Mouse (Mus musculus) MEL (cell line): ENCODE measurements around the gene Coq10a. TPM values are rescaled to one million over a fixed set of nuclear protein-coding genes. Genes with fewer than 3 reads are reported as not detected.
A peak's percentile ranks its signal among the peaks of the same experiment; 100 is the strongest.

Experiments
- DNase-seq: peaks from one replicate; pipeline ENCODE4 v3.0.0; 2011; ENCODE audit warnings: low read depth, low spot score
- H3K27ac ChIP-seq: 2 replicates; pipeline ENCODE4 v1.5.1; 2012; ENCODE audit warnings: low read depth, mild to moderate bottlenecking, control low read depth, low read length, moderate library complexity; ENCODE audit not compliant: control insufficient read depth
- H3K27me3 ChIP-seq, 2 experiments: fragments of 150-350 bp in 1 of 2; sonication (generic) in 1 of 2; 2 replicates each; pipeline ENCODE4 v1.6.1; 2012; ENCODE audit warnings: low read length in 2 of 2, mild to moderate bottlenecking in 2 of 2, improper control_type of control experiment in 1 of 2, moderate library complexity in 1 of 2; ENCODE audit not compliant: insufficient read depth in 2 of 2, control insufficient read depth in 1 of 2
- H3K36me3 ChIP-seq, 2 experiments: 2 replicates each; pipeline ENCODE4 v1.6.1; 2012 to 2014; ENCODE audit warnings: low read length in 2 of 2, improper control_type of control experiment in 1 of 2, inconsistent platforms in 1 of 2, mild to moderate bottlenecking in 1 of 2; ENCODE audit not compliant: insufficient read depth in 2 of 2, control insufficient read depth in 1 of 2
- H3K4me1 ChIP-seq, 2 experiments: fragments of 150-350 bp in 1 of 2; sonication (generic) in 1 of 2; 2 replicates each; pipeline ENCODE4 v1.6.1; 2012; ENCODE audit warnings: low read length in 2 of 2, improper control_type of control experiment in 1 of 2, mild to moderate bottlenecking in 1 of 2; ENCODE audit not compliant: insufficient read depth in 2 of 2, control insufficient read depth in 1 of 2
- H3K4me3 ChIP-seq, 2 experiments: fragments of 150-350 bp in 1 of 2; sonication (generic) in 1 of 2; 2 replicates each; pipeline ENCODE4 v1.5.1; 2012; ENCODE audit warnings: low read depth in 2 of 2, low read length in 2 of 2, mild to moderate bottlenecking in 2 of 2, moderate library complexity in 2 of 2, control low read depth in 1 of 2, improper control_type of control experiment in 1 of 2; ENCODE audit not compliant: control insufficient read depth in 1 of 2, insufficient read depth in 1 of 2
- H3K79me2 ChIP-seq: 2 replicates; pipeline ENCODE4 v1.6.1; 2012; ENCODE audit warnings: mild to moderate bottlenecking, low read length, moderate library complexity; ENCODE audit not compliant: control insufficient read depth, poor library complexity, insufficient read depth
- H3K9ac ChIP-seq: 2 replicates; pipeline ENCODE4 v1.6.1; 2012; ENCODE audit warnings: low read depth, mild to moderate bottlenecking, control low read depth, low read length, moderate library complexity; ENCODE audit not compliant: control insufficient read depth, poor library complexity, severe bottlenecking
- H3K9me3 ChIP-seq: fragments of 150-350 bp; sonication (generic); replicated peaks from 2 replicates; pipeline ENCODE4 v1.6.1; 2012; ENCODE audit warnings: mild to moderate bottlenecking, low read length, improper control_type of control experiment, moderate library complexity; ENCODE audit not compliant: insufficient read depth
- BHLHE40 ChIP-seq: IDR thresholded peaks from 2 replicates; pipeline ENCODE4 v1.6.1; 2012; ENCODE audit warnings: low read depth, mild to moderate bottlenecking, inconsistent platforms, low read length, improper control_type of control experiment, borderline replicate concordance
- CHD1 ChIP-seq: IDR thresholded peaks from 2 replicates; pipeline ENCODE4 v1.6.1; 2012; ENCODE audit warnings: low read depth, mild to moderate bottlenecking, inconsistent platforms, low read length, improper control_type of control experiment
- CHD2 ChIP-seq: IDR thresholded peaks from 2 replicates; pipeline ENCODE4 v1.6.1; 2011; ENCODE audit warnings: low read length, improper control_type of control experiment
- CTCF ChIP-seq, 3 experiments: IDR thresholded peaks in 2 of 3; conservative IDR thresholded peaks in 1 of 3; 2 replicates each; pipeline ENCODE4 v1.5.1; 2011 to 2012; ENCODE audit warnings: low read length in 3 of 3, low read depth in 2 of 3, mild to moderate bottlenecking in 2 of 3, improper control_type of control experiment in 1 of 3, inconsistent platforms in 1 of 3, mixed read lengths in 1 of 3, moderate library complexity in 1 of 3; ENCODE audit not compliant: control insufficient read depth in 1 of 3, insufficient read depth in 1 of 3, poor library complexity in 1 of 3, severe bottlenecking in 1 of 3
- E2F4 ChIP-seq: IDR thresholded peaks from 2 replicates; pipeline ENCODE4 v1.6.1; 2011; ENCODE audit warnings: low read depth, low read length, improper control_type of control experiment, borderline replicate concordance
- ELF1 ChIP-seq: IDR thresholded peaks from 2 replicates; pipeline ENCODE4 v1.6.1; 2014; ENCODE audit warnings: low read depth, mild to moderate bottlenecking, inconsistent platforms, low read length, improper control_type of control experiment, moderate library complexity
- EP300 ChIP-seq, 2 experiments: IDR thresholded peaks; 2 replicates each; pipeline ENCODE4 v1.6.1; 2011; ENCODE audit warnings: improper control_type of control experiment in 2 of 2, low read length in 2 of 2, low read depth in 1 of 2, mild to moderate bottlenecking in 1 of 2
- GATA1 ChIP-seq: IDR thresholded peaks from 2 replicates; pipeline ENCODE4 v1.6.1; 2011; ENCODE audit warnings: low read depth, low read length, improper control_type of control experiment
- KAT2A ChIP-seq: conservative IDR thresholded peaks from 2 replicates; pipeline ENCODE4 v1.6.1; 2012; ENCODE audit warnings: low read depth, low read length, improper control_type of control experiment, inconsistent platforms
- MAFK ChIP-seq: IDR thresholded peaks from 2 replicates; pipeline ENCODE4 v1.6.1; 2011; ENCODE audit warnings: low read depth, mild to moderate bottlenecking, low read length, improper control_type of control experiment, borderline replicate concordance
- MAZ ChIP-seq: IDR thresholded peaks from 2 replicates; pipeline ENCODE4 v1.6.1; 2012; ENCODE audit warnings: low read depth, mild to moderate bottlenecking, inconsistent platforms, low read length, improper control_type of control experiment
- MEF2A ChIP-seq: IDR thresholded peaks from 2 replicates; pipeline ENCODE4 v1.6.1; 2014; ENCODE audit warnings: low read depth, mild to moderate bottlenecking, inconsistent platforms, low read length, improper control_type of control experiment; ENCODE audit not compliant: poor library complexity, insufficient replicate concordance, severe bottlenecking; ENCODE audit errors: extremely low read depth
- MXI1 ChIP-seq: IDR thresholded peaks from 2 replicates; pipeline ENCODE4 v1.6.1; 2011; ENCODE audit warnings: mild to moderate bottlenecking, low read depth, low read length, improper control_type of control experiment
- MYC ChIP-seq: IDR thresholded peaks from 2 replicates; pipeline ENCODE4 v1.6.1; 2011; ENCODE audit warnings: low read depth, mild to moderate bottlenecking, low read length, improper control_type of control experiment, moderate library complexity
- NELFE ChIP-seq: IDR thresholded peaks from 2 replicates; pipeline ENCODE4 v1.6.1; 2011; ENCODE audit warnings: low read depth, low read length, improper control_type of control experiment
- NRF1 ChIP-seq: IDR thresholded peaks from 2 replicates; pipeline ENCODE4 v1.6.1; 2014; ENCODE audit warnings: low read depth, mild to moderate bottlenecking, inconsistent platforms, low read length, improper control_type of control experiment, moderate library complexity; ENCODE audit not compliant: poor library complexity, insufficient read depth, severe bottlenecking
- POLR2A ChIP-seq, 2 experiments: IDR thresholded peaks; 2 replicates each; pipeline ENCODE4 v1.6.1; 2011 to 2012; ENCODE audit warnings: low read length in 2 of 2, mild to moderate bottlenecking in 2 of 2, control low read depth in 1 of 2, improper control_type of control experiment in 1 of 2, low read depth in 1 of 2, moderate library complexity in 1 of 2; ENCODE audit not compliant: control insufficient read depth in 1 of 2, insufficient read depth in 1 of 2, poor library complexity in 1 of 2
- RAD21 ChIP-seq: IDR thresholded peaks from 2 replicates; pipeline ENCODE4 v1.6.1; 2011; ENCODE audit warnings: mild to moderate bottlenecking, low read depth, low read length, improper control_type of control experiment
- SIN3A ChIP-seq: IDR thresholded peaks from 2 replicates; pipeline ENCODE4 v1.6.1; 2012; ENCODE audit warnings: low read length, improper control_type of control experiment, inconsistent platforms
- TAL1 ChIP-seq: IDR thresholded peaks from 2 replicates; pipeline ENCODE4 v1.6.1; 2012; ENCODE audit warnings: mild to moderate bottlenecking, inconsistent platforms, low read length, moderate library complexity, mixed read lengths
- TBP ChIP-seq: IDR thresholded peaks from 2 replicates; pipeline ENCODE4 v1.8.0; 2011; ENCODE audit warnings: low read depth, low read length, improper control_type of control experiment
- TCF12 ChIP-seq: IDR thresholded peaks from 2 replicates; pipeline ENCODE4 v1.6.1; 2014; ENCODE audit warnings: low read depth, mild to moderate bottlenecking, inconsistent platforms, low read length, improper control_type of control experiment, moderate library complexity
- UBTF ChIP-seq: IDR thresholded peaks from 2 replicates; pipeline ENCODE4 v1.6.1; 2012; ENCODE audit warnings: low read depth, mild to moderate bottlenecking, inconsistent platforms, low read length, improper control_type of control experiment, moderate library complexity, borderline replicate concordance; ENCODE audit not compliant: insufficient read depth
- ZC3H11A ChIP-seq: IDR thresholded peaks from 2 replicates; pipeline ENCODE4 v1.6.1; 2012; ENCODE audit warnings: low read depth, mild to moderate bottlenecking, inconsistent platforms, low read length, improper control_type of control experiment
- ZKSCAN1 ChIP-seq: IDR thresholded peaks from 2 replicates; pipeline ENCODE4 v1.6.1; 2012; ENCODE audit warnings: low read depth, mild to moderate bottlenecking, inconsistent platforms, low read length, improper control_type of control experiment, moderate library complexity
- ZNF384 ChIP-seq: IDR thresholded peaks from 2 replicates; pipeline ENCODE4 v1.6.1; 2012; ENCODE audit warnings: low read depth, mild to moderate bottlenecking, inconsistent platforms, low read length, improper control_type of control experiment
- polyA plus RNA-seq, 2 experiments: library from polyadenylated mRNA; stranded (reverse) in 1 of 2; unstranded in 1 of 2; fragments of >175 nt in 1 of 2; fragments of >200 nt in 1 of 2; gene quantifications; 2 replicates each; pipeline versions ENCODE4 v1.2.1 to v1.2.4; 2012; ENCODE audit warnings: low replicate concordance in 2 of 2, low read depth in 1 of 2; ENCODE audit not compliant: insufficient read length in 2 of 2, insufficient read depth in 1 of 2, missing spikeins in 1 of 2
- total RNA-seq: library from RNA; depleted of rRNA; stranded (reverse); fragments of 300-350 nt; gene quantifications from 2 replicates; pipeline ENCODE4 v1.2.3, GENCODE M21; 2012

The Coq10a gene
- total and polyA plus RNA-seq, 3 experiments, result 7.7 to 14.1 TPM; not detected in 1

DNA sequence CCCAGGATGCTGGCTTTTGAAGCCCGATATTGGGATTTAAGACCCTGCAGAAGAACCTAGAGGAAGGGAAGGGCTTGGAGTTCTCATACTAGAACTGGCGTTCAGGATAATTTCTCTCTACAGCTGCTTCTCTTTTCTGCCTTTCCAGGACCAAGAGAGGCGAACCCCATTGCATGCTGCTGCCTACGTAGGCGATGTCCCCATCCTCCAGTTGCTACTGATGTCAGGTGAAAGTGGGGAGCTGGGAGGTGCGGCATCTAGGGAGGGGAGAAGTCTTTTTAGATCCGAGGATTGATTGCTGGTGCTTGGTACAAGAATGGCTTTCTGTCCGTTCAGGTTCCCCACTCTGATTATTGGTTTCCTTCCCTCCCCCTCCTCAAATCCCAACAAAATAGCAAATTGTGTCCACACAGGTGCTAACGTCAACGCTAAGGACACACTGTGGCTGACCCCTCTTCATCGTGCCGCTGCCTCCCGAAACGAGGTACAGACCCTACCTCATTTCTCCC lies 9.2 kb upstream of the Coq10a start:
- Histone ChIP-seq H3K4me3 (peak overlapping the region; percentile 90 to 99), H3K79me2 (peaks cover 22% of the 10 kb centered on the region), H3K4me1 (peaks cover 0 to 11% of the 10 kb centered on the region in 2 experiments), H3K9me3 (no peaks in the 10 kb centered on the region), H3K9ac (peak overlapping the region; percentile 97), H3K27ac (no peak overlapping the region), H3K36me3 (peaks cover 2 to 6% of the 10 kb centered on the region in 2 experiments), H3K27me3 (no peaks in the 10 kb centered on the region)
- DNase-seq, result no peak
- no peak for TF ChIP-seq ZKSCAN1
- TF ChIP-seq MAFK, result no peak
- no peak for TF ChIP-seq SIN3A
- no peak for TF ChIP-seq NRF1
- TF ChIP-seq TBP, result no peak
- TF ChIP-seq CHD1, result no peak
- TF ChIP-seq ELF1, result no peak
- TF ChIP-seq RAD21, result no peak
- no peak for TF ChIP-seq TAL1
- TF ChIP-seq MYC, result no peak
- no peak for TF ChIP-seq KAT2A
- TF ChIP-seq GATA1, result no peak
- TF ChIP-seq CHD2, result no peak
- TF ChIP-seq NELFE, result no peak

DNA sequence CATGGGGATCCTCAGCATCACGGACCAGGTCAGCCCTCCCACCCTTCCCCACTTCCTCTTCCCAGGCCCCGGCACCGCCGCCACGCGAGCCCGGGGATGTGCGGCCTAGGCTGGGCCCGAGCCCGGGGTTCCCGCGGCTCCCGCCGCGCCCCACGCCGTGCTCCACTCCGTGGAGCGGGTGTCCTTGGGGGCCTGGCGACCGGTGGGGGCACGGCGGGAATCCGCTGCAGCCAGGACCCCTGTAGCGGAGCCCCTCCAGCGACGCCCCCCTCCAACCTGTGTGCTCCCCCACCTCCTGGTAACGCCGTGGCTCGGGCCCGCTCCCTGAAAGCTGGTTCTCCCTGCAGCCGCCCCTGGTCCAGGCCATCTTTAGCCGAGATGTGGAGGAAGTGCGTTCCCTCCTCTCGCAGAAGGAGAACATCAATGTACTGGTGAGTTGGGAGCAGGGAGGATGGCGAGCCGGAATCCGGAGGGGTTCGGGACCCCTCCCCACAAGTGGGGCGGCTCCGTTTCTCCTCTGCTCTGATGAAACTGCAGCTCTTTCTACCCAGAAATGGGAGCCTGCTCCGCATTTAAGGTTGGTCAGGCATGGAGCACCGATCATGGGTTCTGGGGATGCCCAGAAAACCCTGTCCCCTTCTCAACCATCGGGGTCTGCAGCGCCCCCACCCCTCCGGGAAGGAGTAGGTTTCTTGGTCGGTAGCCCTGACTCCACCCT lies 8.6 kb upstream of the Coq10a start:
- TF ChIP-seq UBTF (peak; percentile 99), ZNF384 (no peak), TCF12 (peak; percentile 15; the same call in 1 of the 2 replicates), CTCF (IDR thresholded peaks at IDR 0.05 in 2 of 3, conservative IDR thresholded peaks at IDR 0.05 in 1 of 3; ENCODE audit: control insufficient read depth in 1 of 3, insufficient read depth in 1 of 3, low read depth in 2 of 3, low read length in 3 of 3, poor library complexity in 1 of 3, severe bottlenecking in 1 of 3) (peak in 2 of 3 experiments; percentile 13 to 35; a peak in 3 of 6 replicates), EP300 (IDR thresholded peaks at IDR 0.05; ENCODE audit: low read depth in 1 of 2, low read length in 2 of 2) (no peak), ZC3H11A (no peak), MYC (no peak), MEF2A (no peak), E2F4 (no peak), BHLHE40 (no peak), MAZ (no peak), ELF1 (0 out of 2 replicates have a peak, but pooled peaks have one; percentile 22), MXI1 (0 out of 2 replicates have a peak, but pooled peaks have one; percentile 14), POLR2A (IDR thresholded peaks at IDR 0.05; ENCODE audit: control insufficient read depth in 1 of 2, insufficient read depth in 1 of 2, low read depth in 1 of 2, low read length in 2 of 2, poor library complexity in 1 of 2) (peak in 1 of 2 experiments; percentile 24; a peak in 2 of 4 replicates), SIN3A (no peak), CHD1 (peak; percentile 77; the same call in 1 of the 2 replicates), NELFE (no peak)
- Histone ChIP-seq H3K79me2 (peaks cover 22% of the 10 kb centered on the region), H3K9ac (peak overlapping the region; percentile 97), H3K4me3 (peak overlapping the region; percentile 90 to 99), H3K36me3 (peaks cover 2 to 8% of the 10 kb centered on the region in 2 experiments), H3K27me3 (no peaks in the 10 kb centered on the region), H3K27ac (peak overlapping the region; percentile 26), H3K4me1 (peaks cover 0 to 14% of the 10 kb centered on the region in 2 experiments), H3K9me3 (no peaks in the 10 kb centered on the region)
- peak; percentile 58 for DNase-seq
